Mouse (Mus musculus) hindbrain, postnatal 0 days (tissue): ENCODE data around the gene Dusp27. TPM values are rescaled to one million over a fixed set of nuclear protein-coding genes. Genes with fewer than 3 reads are reported as not detected.

Experiments
- ATAC-seq: fragments of 200-750 bp; cut with Nextera tagmentation; 2 replicates; pipeline ENCODE4 v1.8.0; 2017; ENCODE audit warnings: mild to moderate bottlenecking, moderate TSS enrichment, moderate library complexity
- DNase-seq: peaks from one replicate; pipeline ENCODE4 v3.0.0-alpha.2; 2015; ENCODE audit warnings: low spot score
- H3K27ac ChIP-seq: fragments of 300-500 bp; sonication (generic); 2 replicates; pipeline ENCODE4 v1.5.1; 2014; ENCODE audit warnings: mild to moderate bottlenecking
- H3K27me3 ChIP-seq: fragments of 300-500 bp; sonication (generic); 2 replicates; pipeline ENCODE4 v1.6.1; 2014; ENCODE audit warnings: low read length, mixed read lengths; ENCODE audit not compliant: insufficient read depth
- H3K36me3 ChIP-seq: fragments of 300-500 bp; sonication (generic); 2 replicates; pipeline ENCODE4 v1.6.1; 2014; ENCODE audit warnings: low read length, mixed read lengths; ENCODE audit not compliant: insufficient read depth
- H3K4me1 ChIP-seq: fragments of 300-500 bp; sonication (generic); 2 replicates; pipeline ENCODE4 v1.6.1; 2014; ENCODE audit warnings: antibody characterized with exemption, low read length, mixed read lengths; ENCODE audit not compliant: insufficient read depth
- H3K4me2 ChIP-seq: fragments of 300-500 bp; sonication (generic); 2 replicates; pipeline ENCODE4 v1.6.1; 2014; ENCODE audit warnings: low read depth, mild to moderate bottlenecking, low read length, moderate library complexity, mixed read lengths
- H3K4me3 ChIP-seq: fragments of 300-500 bp; sonication (generic); 2 replicates; pipeline ENCODE4 v1.5.1; 2014; ENCODE audit warnings: low read length
- H3K9ac ChIP-seq: fragments of 300-500 bp; sonication (generic); replicated peaks from 2 replicates; pipeline ENCODE4 v1.6.1; 2014; ENCODE audit warnings: mild to moderate bottlenecking, low read length, moderate library complexity, mixed read lengths
- H3K9me3 ChIP-seq: fragments of 300-500 bp; sonication (generic); 2 replicates; pipeline ENCODE4 v1.6.1; 2016; ENCODE audit warnings: low read length, mixed read lengths
- CTCF ChIP-seq: IDR thresholded peaks from 2 replicates; pipeline ENCODE4 v1.5.1; 2016; ENCODE audit warnings: antibody characterized with exemption, control low read depth, low read depth
- WGBS: fragments of 180-500 bp; shearing (Covaris S2); extraction: QIAGEN DNeasy Blood & Tissue Kit; methylation state at CpG from one replicate; pipeline ENCODE4 v1.1.7; 2014; 5-methylcytosine and 5-hydroxymethylcytosine counted together
- polyA plus RNA-seq: library from polyadenylated mRNA; unstranded; fragments of >200 nt; fragmentation: Nextera tagmentation; extraction: Ambion mirVana; gene quantifications from 2 replicates; pipeline ENCODE4 v1.2.1, GENCODE M21; 2015
- total RNA-seq: library from RNA; depleted of rRNA; stranded (reverse); fragments of >200 nt; gene quantifications from 2 replicates; pipeline ENCODE4 v1.2.3, GENCODE M21; 2014

Gene Dusp27
- total and polyA plus RNA-seq, 2 experiments from 2014 or later = 0.58 to 0.64 TPM

DNA sequence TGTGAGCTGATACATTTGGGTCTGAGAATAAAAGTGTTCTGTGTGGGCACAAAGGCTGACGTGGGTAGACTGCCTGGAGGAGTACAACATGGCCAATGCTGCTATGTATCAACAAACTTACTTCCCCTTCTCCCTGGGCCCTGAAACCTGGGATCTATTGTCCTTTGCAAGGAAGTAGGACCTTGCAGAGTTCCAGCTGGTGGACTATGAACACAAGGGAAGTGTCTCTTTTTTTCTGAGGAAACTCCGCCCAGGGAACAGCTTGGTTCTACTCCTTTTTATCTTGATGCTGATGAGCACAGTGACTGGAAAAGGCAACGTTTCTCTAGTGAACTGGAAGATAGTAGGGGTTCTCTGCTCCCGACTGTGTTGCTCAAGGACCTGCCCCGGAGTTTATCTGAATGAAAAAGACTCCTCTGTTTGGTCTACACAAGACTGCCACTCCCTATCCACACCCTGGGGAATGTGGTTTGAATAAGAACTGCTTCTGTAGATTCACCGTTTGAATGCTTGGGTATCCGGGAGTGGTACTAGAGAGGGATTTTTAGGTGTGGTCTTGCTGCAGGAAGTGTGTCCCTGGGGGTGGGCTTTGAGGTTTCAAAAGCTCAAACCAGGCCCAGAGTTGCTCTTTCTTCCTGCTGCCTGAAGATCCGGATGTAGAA lies 2.7 kb downstream of the Dusp27 start:
- Histone ChIP-seq H3K4me1 (no peaks in the 10 kb centered on the region), H3K9ac (no peak overlapping the region), H3K27ac (no peak overlapping the region), H3K36me3 (no peaks in the 10 kb centered on the region), H3K4me2 (no peak overlapping the region), H3K9me3 (no peaks in the 10 kb centered on the region), H3K27me3 (no peaks in the 10 kb centered on the region), H3K4me3 (no peak overlapping the region)
- WGBS = 60% methylated on average over 8 of the region's 8 CpGs
- ATAC-seq (no peak), DNase-seq (no peak)
- no peak for TF ChIP-seq CTCF

DNA sequence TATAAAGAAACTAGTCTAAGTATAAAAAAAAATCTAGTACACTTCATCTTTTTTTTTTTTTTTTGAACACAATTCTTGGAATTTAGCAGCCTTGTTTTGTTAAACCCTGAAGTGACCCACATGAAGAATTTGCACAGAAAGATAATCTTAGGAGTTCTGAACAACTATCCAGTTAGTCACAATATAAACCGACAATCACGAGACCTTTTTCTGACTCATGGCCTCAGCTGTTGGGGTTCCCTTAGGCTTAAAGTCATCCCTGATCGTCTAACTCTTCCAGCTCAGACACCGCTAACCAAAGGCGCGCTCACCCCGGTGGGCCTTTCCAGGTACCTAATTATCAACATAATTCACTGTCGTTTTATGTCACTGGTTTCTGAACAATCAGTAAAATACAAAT lies 4.0 kb downstream of the Dusp27 start:
- no peak for TF ChIP-seq CTCF
- 90% methylated on average over 8 of the region's 8 CpGs for WGBS

DNA sequence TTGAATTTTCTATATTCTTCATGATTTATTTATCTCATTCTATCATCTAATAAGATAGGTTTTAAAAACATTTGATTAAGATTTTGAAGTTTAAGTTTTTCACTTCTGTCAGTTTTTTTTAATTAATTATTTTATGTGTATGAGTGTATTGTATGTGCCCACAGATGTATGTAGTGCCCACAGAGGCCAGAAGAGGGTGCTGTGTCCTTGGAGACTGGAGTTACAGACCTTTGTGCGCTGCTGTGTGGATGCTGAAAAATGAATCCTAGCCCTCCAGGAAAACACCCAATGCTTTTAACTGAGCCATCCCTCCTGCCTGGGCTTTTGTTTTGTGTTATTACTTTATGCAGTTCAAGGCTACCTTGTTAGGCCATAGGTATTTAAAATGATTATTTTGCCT lies 4.7 kb downstream of the Dusp27 start:
- no peak for ATAC-seq
- H3K4me2 ChIP-seq = no peak overlapping the region

More for the DNA sequence above, 4.0 kb downstream of the Dusp27 start:
- DNase-seq = no peak
- Histone ChIP-seq H3K9ac (no peak overlapping the region), H3K4me2 (no peak overlapping the region), H3K4me1 (no peaks in the 10 kb centered on the region), H3K36me3 (no peaks in the 10 kb centered on the region), H3K27ac (no peak overlapping the region), H3K9me3 (no peaks in the 10 kb centered on the region), H3K27me3 (no peaks in the 10 kb centered on the region), H3K4me3 (no peak overlapping the region)
- no peak for ATAC-seq

DNA sequence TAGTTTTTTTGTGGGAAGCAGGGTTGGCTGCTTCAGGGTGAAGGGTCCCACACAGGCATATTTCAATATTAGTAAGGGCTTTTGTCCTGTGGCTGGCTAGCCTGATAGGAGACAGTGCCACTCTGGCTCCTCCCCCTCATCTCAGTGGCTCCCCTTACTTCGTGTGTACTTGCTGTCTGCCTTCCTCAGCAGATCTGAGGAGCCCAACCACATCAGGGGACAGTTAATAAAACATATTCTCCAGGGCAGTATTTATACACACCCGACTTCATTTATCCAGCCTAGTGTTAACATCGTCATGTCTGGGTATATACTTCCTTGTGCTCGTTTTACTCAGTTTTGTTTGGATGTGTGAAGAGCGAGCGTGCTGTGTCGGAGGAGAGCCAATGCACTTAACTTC lies 5.6 kb downstream of the Dusp27 start:
- no peak overlapping the region for H3K4me2 ChIP-seq
- H3K27me3 ChIP-seq = no peaks in the 10 kb centered on the region
- no peak for ATAC-seq
- H3K27ac ChIP-seq = no peak overlapping the region
- no peak for DNase-seq
- TF ChIP-seq CTCF = no peak
- no peak overlapping the region for H3K9ac ChIP-seq
- H3K4me1 ChIP-seq = no peaks in the 10 kb centered on the region
- no peaks in the 10 kb centered on the region for H3K36me3 ChIP-seq
- H3K9me3 ChIP-seq = no peaks in the 10 kb centered on the region
- no peak overlapping the region for H3K4me3 ChIP-seq
- 85% methylated on average over 7 of the region's 7 CpGs for WGBS

More for the DNA sequence above, 4.7 kb downstream of the Dusp27 start:
- no peak overlapping the region for H3K27ac ChIP-seq
- H3K4me3 ChIP-seq = no peak overlapping the region
- DNase-seq = no peak
- no peaks in the 10 kb centered on the region for H3K36me3 ChIP-seq
- WGBS = 100% methylated on average over 1 of the region's 1 CpGs
- H3K9me3 ChIP-seq = no peaks in the 10 kb centered on the region
- no peaks in the 10 kb centered on the region for H3K27me3 ChIP-seq
- H3K9ac ChIP-seq = no peak overlapping the region
- H3K4me1 ChIP-seq = no peaks in the 10 kb centered on the region
- 0 out of 2 replicates have a peak, but pooled peaks have one; percentile 2 for TF ChIP-seq CTCF

DNA sequence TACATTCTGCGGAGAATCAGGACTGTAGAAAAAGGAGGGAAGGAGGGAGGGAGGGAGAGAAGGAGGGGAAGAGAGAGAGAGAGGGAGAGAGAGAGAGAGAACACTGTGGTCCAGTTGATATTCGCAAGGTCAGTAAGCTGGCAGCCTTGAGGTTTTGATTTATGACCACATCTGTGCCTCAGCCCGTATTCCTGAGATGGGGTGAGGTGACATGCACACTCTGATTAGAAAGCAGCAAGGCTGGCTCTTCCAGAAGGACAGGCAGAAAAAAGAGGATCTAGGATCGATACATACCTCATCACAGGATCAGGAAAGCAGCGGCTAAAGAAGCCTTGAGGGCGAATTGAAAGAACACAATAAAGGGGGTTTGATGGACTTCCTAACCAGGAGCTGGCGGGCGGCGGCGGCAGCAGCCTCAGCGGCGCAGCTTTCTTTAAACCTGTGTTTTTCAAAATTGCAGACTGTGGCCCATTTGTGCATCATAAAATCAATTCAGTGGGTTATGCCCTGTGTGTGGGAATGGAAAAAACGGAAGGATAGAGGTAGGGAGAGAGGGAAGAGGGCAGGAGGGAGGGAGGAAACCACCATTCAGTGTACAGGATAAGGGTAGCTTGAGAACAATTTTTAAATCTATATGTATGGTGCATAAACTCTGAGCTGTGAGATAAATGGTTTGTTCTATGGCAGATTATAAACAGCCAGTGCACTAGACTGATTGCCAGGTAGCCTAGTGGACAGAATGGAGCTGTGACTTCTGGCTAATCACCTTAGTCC lies 9.7 kb downstream of the Dusp27 start:
- no peak overlapping the region for H3K4me2 ChIP-seq
- no peak overlapping the region for H3K4me3 ChIP-seq
- H3K9ac ChIP-seq = no peak overlapping the region
- H3K27me3 ChIP-seq = no peaks in the 10 kb centered on the region
- no peak; the same call in 1 of the 2 replicates for ATAC-seq
- H3K27ac ChIP-seq = no peak overlapping the region
- no peak for DNase-seq
- TF ChIP-seq CTCF = no peak
- no peaks in the 10 kb centered on the region for H3K36me3 ChIP-seq
- H3K4me1 ChIP-seq = no peaks in the 10 kb centered on the region
- no peaks in the 10 kb centered on the region for H3K9me3 ChIP-seq
- WGBS = 72% methylated on average over 13 of the region's 13 CpGs

DNA sequence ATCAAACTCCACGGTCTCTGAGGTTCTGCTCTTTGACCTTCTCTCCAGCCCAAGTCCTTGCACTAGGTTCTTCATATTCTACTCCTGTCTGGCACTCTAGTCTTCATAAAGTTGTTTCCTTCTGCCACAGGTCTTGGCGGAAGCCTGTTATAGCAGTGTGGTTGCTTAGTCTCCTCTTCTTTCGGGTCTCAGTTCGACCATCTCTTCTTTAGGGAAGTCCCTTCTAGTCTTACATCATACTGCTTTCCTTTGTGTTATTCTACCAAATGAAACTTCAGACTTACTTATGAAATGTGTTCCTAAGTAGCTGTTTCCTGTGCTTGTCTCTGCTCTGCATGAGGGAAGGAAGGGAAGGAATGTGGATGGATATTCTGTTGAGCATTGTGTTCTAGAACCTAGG lies 12.0 kb downstream of the Dusp27 start:
- Histone ChIP-seq H3K27me3 (no peaks in the 10 kb centered on the region), H3K9me3 (no peaks in the 10 kb centered on the region), H3K4me2 (no peak overlapping the region), H3K36me3 (no peaks in the 10 kb centered on the region), H3K4me1 (no peaks in the 10 kb centered on the region), H3K9ac (no peak overlapping the region), H3K27ac (no peak overlapping the region), H3K4me3 (no peak overlapping the region)
- TF ChIP-seq CTCF = no peak
- no peak for DNase-seq
- no peak for ATAC-seq
- WGBS = 93% methylated on average over 4 of the region's 4 CpGs

DNA sequence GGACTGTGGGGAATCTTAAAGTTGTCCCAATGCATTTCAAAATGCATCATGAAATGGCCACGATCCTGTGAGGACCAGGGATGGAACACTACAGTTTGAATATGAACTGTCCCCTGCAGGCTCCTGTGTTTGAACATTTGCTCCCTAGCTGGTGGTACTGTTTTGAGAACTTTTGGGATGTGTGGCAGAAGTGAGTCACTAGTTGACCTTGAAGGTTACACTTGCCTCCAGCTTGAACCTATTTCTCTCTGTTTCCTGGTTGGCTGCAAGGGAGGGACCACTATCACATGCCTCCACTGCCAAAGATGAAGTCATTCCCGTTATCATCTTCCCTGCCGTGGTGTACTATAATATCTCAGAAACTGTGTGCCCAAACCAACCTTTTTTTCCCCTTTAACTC lies 12.7 kb downstream of the Dusp27 start:
- Histone ChIP-seq H3K27me3 (no peaks in the 10 kb centered on the region), H3K4me3 (no peak overlapping the region), H3K36me3 (no peaks in the 10 kb centered on the region), H3K4me1 (no peaks in the 10 kb centered on the region), H3K27ac (no peak overlapping the region), H3K4me2 (no peak overlapping the region), H3K9ac (no peak overlapping the region), H3K9me3 (no peaks in the 10 kb centered on the region)
- TF ChIP-seq CTCF = no peak
- DNase-seq (no peak), ATAC-seq (no peak)
- WGBS = 90% methylated on average over 3 of the region's 3 CpGs
